Mouse (Mus musculus) myocyte (in vitro differentiated cells): ENCODE results near the gene 6030452D12Rik. TPM values are rescaled to one million over a fixed set of nuclear protein-coding genes. Genes with fewer than 3 reads are reported as not detected.

ENCODE experiments used
- H3K27me3 ChIP-seq: one replicate; pipeline ENCODE4 v1.6.1; 2011; ENCODE audit not compliant: control insufficient read depth, insufficient read depth, insufficient read length
- H3K36me3 ChIP-seq: one replicate; pipeline ENCODE4 v1.6.1; 2011; ENCODE audit not compliant: control insufficient read depth, insufficient read depth
- H3K4me2 ChIP-seq: one replicate; pipeline ENCODE4 v1.6.1; 2011; ENCODE audit warnings: low read depth, control low read depth
- H3K4me3 ChIP-seq: one replicate; pipeline ENCODE4 v1.5.1; 2011; ENCODE audit warnings: mild to moderate bottlenecking, control low read depth, moderate library complexity
- H3K79me2 ChIP-seq: one replicate; pipeline ENCODE4 v1.6.1; 2011; ENCODE audit not compliant: control insufficient read depth, insufficient read depth
- H3ac ChIP-seq: one replicate; pipeline ENCODE4 v1.6.1; 2011; ENCODE audit not compliant: control insufficient read depth, insufficient read length
- CEBPB ChIP-seq: IDR thresholded peaks from 2 replicates; pipeline ENCODE4 v1.6.1; 2011; ENCODE audit warnings: mild to moderate bottlenecking, moderate library complexity; ENCODE audit not compliant: poor library complexity, insufficient read depth, severe bottlenecking
- E2F4 ChIP-seq: IDR thresholded peaks from one replicate; pipeline ENCODE4 v1.6.1; 2011; ENCODE audit warnings: mild to moderate bottlenecking, control low read depth, moderate library complexity; ENCODE audit not compliant: insufficient read depth
- MAX ChIP-seq: IDR thresholded peaks from one replicate; pipeline ENCODE4 v1.6.1; 2011; ENCODE audit warnings: low read depth, mild to moderate bottlenecking, control low read depth
- MYOD1 ChIP-seq, 3 experiments: IDR thresholded peaks; one replicate each; pipeline ENCODE4 v1.6.1; 2011; ENCODE audit warnings: control low read depth in 2 of 3, low read depth in 2 of 3, mild to moderate bottlenecking in 2 of 3, moderate library complexity in 1 of 3; ENCODE audit not compliant: insufficient read length in 2 of 3, control insufficient read depth in 1 of 3
- MYOG ChIP-seq, 3 experiments: IDR thresholded peaks; one replicate each; pipeline ENCODE4 v1.6.1; 2011; ENCODE audit warnings: control low read depth in 2 of 3, low read depth in 2 of 3, mild to moderate bottlenecking in 2 of 3; ENCODE audit not compliant: insufficient read length in 2 of 3, control insufficient read depth in 1 of 3, insufficient read depth in 1 of 3
- POLR2A ChIP-seq: IDR thresholded peaks from one replicate; pipeline ENCODE4 v1.6.1; 2011; ENCODE audit warnings: low read depth, mild to moderate bottlenecking, control low read depth, moderate library complexity; ENCODE audit not compliant: insufficient read length
- POLR2AphosphoS2 ChIP-seq: IDR thresholded peaks from one replicate; pipeline ENCODE4 v1.6.1; 2011; ENCODE audit warnings: low read depth, control low read depth; ENCODE audit not compliant: insufficient read length
- REST ChIP-seq: IDR thresholded peaks from one replicate; pipeline ENCODE4 v1.6.1; 2011; ENCODE audit warnings: mild to moderate bottlenecking, control low read depth, moderate library complexity; ENCODE audit not compliant: insufficient read depth, insufficient read length
- SRF ChIP-seq: IDR thresholded peaks from one replicate; pipeline ENCODE4 v1.6.1; 2011; ENCODE audit warnings: low read depth; ENCODE audit not compliant: control insufficient read depth, insufficient read length
- TCF12 ChIP-seq: IDR thresholded peaks from one replicate; pipeline ENCODE4 v1.6.1; 2011; ENCODE audit warnings: mild to moderate bottlenecking, control low read depth; ENCODE audit not compliant: poor library complexity, insufficient read depth, severe bottlenecking
- TCF3 ChIP-seq: IDR thresholded peaks from one replicate; pipeline ENCODE4 v1.6.1; 2011; ENCODE audit warnings: low read depth, control low read depth; ENCODE audit not compliant: insufficient read length
- USF1 ChIP-seq: IDR thresholded peaks from one replicate; pipeline ENCODE4 v1.6.1; 2011; ENCODE audit warnings: low read depth, mild to moderate bottlenecking, control low read depth, moderate library complexity
- polyA plus RNA-seq: library from polyadenylated mRNA; unstranded; fragments of >200 nt; fragmentation: generic; extraction: Trizol; gene quantifications from one replicate; pipeline ENCODE4 v1.2.1, GENCODE M21; 2012; ENCODE audit warnings: missing spikeins

The 6030452D12Rik gene
- polyA plus RNA-seq, 1 experiment: not detected

GRCm38 (mm10) chr8:106462131-106462530 lies 38.2 kb upstream of the 6030452D12Rik start:
- no peak for TF ChIP-seq CEBPB
- TF ChIP-seq POLR2AphosphoS2: no peak
- no peak for TF ChIP-seq MAX
- TF ChIP-seq USF1: no peak
- no peak for TF ChIP-seq TCF12
- no peak for TF ChIP-seq MYOD1 (IDR thresholded peaks at IDR 0.05; ENCODE audit: control insufficient read depth in 1 of 3, insufficient read length in 2 of 3, low read depth in 2 of 3)
- no peak for TF ChIP-seq REST
- no peak for TF ChIP-seq SRF
- TF ChIP-seq POLR2A: no peak
- no peak for TF ChIP-seq MYOG (IDR thresholded peaks at IDR 0.05; ENCODE audit: control insufficient read depth in 1 of 3, insufficient read depth in 1 of 3, insufficient read length in 2 of 3, low read depth in 2 of 3)
- TF ChIP-seq TCF3: no peak
- H3ac ChIP-seq: no peak overlapping the region
- no peaks in the 10 kb centered on the region for H3K79me2 ChIP-seq
- H3K36me3 ChIP-seq: no peaks in the 10 kb centered on the region
- no peak overlapping the region for H3K4me3 ChIP-seq
- H3K27me3 ChIP-seq: no peaks in the 10 kb centered on the region
- H3K4me2 ChIP-seq: no peak overlapping the region

GRCm38 (mm10) chr8:106463795-106464194 lies 36.5 kb upstream of the 6030452D12Rik start:
- Histone ChIP-seq H3K27me3 (no peaks in the 10 kb centered on the region), H3K79me2 (no peaks in the 10 kb centered on the region), H3K36me3 (no peaks in the 10 kb centered on the region), H3K4me2 (no peak overlapping the region), H3ac (no peak overlapping the region), H3K4me3 (no peak overlapping the region)
- TF ChIP-seq TCF3 (no peak), CEBPB (no peak), MAX (no peak), SRF (no peak), TCF12 (no peak), REST (no peak), E2F4 (no peak), MYOG (IDR thresholded peaks at IDR 0.05; ENCODE audit: control insufficient read depth in 1 of 3, insufficient read depth in 1 of 3, insufficient read length in 2 of 3, low read depth in 2 of 3) (no peak), POLR2A (no peak), USF1 (no peak)

GRCm38 (mm10) chr8:106469485-106469884 lies 30.8 kb upstream of the 6030452D12Rik start:
- Histone ChIP-seq H3K36me3 (no peaks in the 10 kb centered on the region), H3K27me3 (no peaks in the 10 kb centered on the region), H3K4me3 (no peak overlapping the region), H3K4me2 (no peak overlapping the region), H3K79me2 (no peaks in the 10 kb centered on the region), H3ac (no peak overlapping the region)
- TF ChIP-seq MAX (no peak), REST (no peak), E2F4 (no peak), USF1 (no peak), POLR2A (no peak), TCF12 (no peak), MYOG (IDR thresholded peaks at IDR 0.05; ENCODE audit: control insufficient read depth in 1 of 3, insufficient read depth in 1 of 3, insufficient read length in 2 of 3, low read depth in 2 of 3) (no peak), POLR2AphosphoS2 (no peak), TCF3 (no peak), MYOD1 (IDR thresholded peaks at IDR 0.05; ENCODE audit: control insufficient read depth in 1 of 3, insufficient read length in 2 of 3, low read depth in 2 of 3) (no peak), SRF (no peak), CEBPB (no peak)

- H3K79me2 ChIP-seq: no peaks in the 10 kb centered on the region
- no peak for TF ChIP-seq E2F4
- TF ChIP-seq TCF12: no peak
- no peak for TF ChIP-seq POLR2AphosphoS2
- no peak for TF ChIP-seq CEBPB
- no peak for TF ChIP-seq POLR2A
- TF ChIP-seq MYOD1 (IDR thresholded peaks at IDR 0.05; ENCODE audit: control insufficient read depth in 1 of 3, insufficient read length in 2 of 3, low read depth in 2 of 3): no peak
- no peak for TF ChIP-seq USF1
- TF ChIP-seq MYOG (IDR thresholded peaks at IDR 0.05; ENCODE audit: control insufficient read depth in 1 of 3, insufficient read depth in 1 of 3, insufficient read length in 2 of 3, low read depth in 2 of 3): no peak
- no peak for TF ChIP-seq MAX
- TF ChIP-seq TCF3: no peak
- TF ChIP-seq REST: no peak
Observed at GRCm38 (mm10) chr8:106474001-106474400, 26.3 kb upstream of the 6030452D12Rik start.

GRCm38 (mm10) chr8:106504241-106504640 lies 3.9 kb downstream of the 6030452D12Rik start:
- H3K4me3 ChIP-seq: no peak overlapping the region
- TF ChIP-seq MYOG (IDR thresholded peaks at IDR 0.05; ENCODE audit: control insufficient read depth in 1 of 3, insufficient read depth in 1 of 3, insufficient read length in 2 of 3, low read depth in 2 of 3) (peak in 1 of 3 experiments; percentile 32), E2F4 (no peak), MYOD1 (IDR thresholded peaks at IDR 0.05; ENCODE audit: control insufficient read depth in 1 of 3, insufficient read length in 2 of 3, low read depth in 2 of 3) (peak in 1 of 3 experiments; percentile 13), POLR2A (no peak)
- no peak overlapping the region for H3ac ChIP-seq
- H3K4me2 ChIP-seq: no peak overlapping the region
- no peaks in the 10 kb centered on the region for H3K79me2 ChIP-seq
- H3K27me3 ChIP-seq: no peaks in the 10 kb centered on the region
- no peaks in the 10 kb centered on the region for H3K36me3 ChIP-seq

More at GRCm38 (mm10) chr8:106474001-106474400, 26.3 kb upstream of the 6030452D12Rik start:
- Histone ChIP-seq H3ac (no peak overlapping the region), H3K4me3 (no peak overlapping the region), H3K27me3 (no peaks in the 10 kb centered on the region), H3K4me2 (no peak overlapping the region), H3K36me3 (no peaks in the 10 kb centered on the region)
